Mouse (Mus musculus) thymus, postnatal 0 days (tissue): ENCODE data around the gene Exosc8. TPM values are rescaled to one million over a fixed set of nuclear protein-coding genes. Genes with fewer than 3 reads are reported as not detected.
"Not testable (repeated sequence)": the region's sequence is repeated elsewhere in the genome, so short reads cannot be mapped to it uniquely, and the experiment has no call there.

Experiments
- DNase-seq: peaks from one replicate; pipeline ENCODE4 v3.0.0-alpha.2; 2015; ENCODE audit warnings: low spot score
- polyA plus RNA-seq: library from polyadenylated mRNA; unstranded; fragments of >200 nt; fragmentation: Nextera tagmentation; extraction: Ambion mirVana; gene quantifications from 2 replicates; pipeline ENCODE4 v1.2.1, GENCODE M21; 2015

The Exosc8 gene
- 139 and 158 TPM in 2 replicates for polyA plus RNA-seq

DNA sequence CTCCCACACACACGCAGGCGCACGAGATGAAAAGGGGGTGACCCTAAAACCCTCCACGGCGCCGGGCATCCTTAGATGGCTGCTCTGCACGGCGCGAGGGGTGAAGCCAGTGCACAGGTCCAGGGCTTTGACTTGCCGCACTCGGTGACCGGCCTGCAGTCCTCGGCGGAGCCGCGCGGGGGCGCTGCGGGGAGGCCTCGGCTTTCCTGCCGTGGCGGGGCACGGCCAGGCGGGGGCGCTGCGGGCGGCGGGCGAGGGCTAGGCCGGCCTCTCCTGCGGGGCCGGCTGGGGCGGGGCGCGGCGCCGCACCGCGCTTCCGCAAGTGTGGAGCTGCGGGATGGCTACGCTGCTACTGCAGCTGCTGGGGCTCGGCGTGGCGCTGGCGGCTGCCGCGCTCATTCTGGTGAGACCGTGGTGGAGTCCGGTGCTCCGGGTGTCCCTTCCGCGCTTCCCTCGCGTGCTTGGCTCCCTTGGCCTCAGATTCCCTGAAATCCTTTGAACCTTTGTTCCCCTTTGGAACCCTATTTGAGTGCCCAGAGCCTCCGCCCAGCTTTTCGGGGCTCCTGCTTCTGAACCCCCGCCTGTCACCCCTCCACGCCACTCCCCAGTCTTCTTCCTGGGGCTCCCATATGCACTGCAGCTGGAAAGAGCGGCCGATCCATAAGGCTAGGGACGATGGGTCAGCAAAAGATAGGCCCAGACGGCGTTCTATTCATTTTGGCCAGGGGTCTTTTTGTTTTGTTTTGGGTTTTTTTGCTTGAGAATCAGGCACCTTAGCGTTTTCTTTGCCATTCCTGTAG is at the start of gene Exosc8, which contains the start of gene Alg5:
Gene Exosc8, minus strand, starts transcription at position 147 of the 800 bp plus-strand sequence.
Gene Alg5, plus strand, starts transcription at position 293 of the 800 bp plus-strand sequence.
- peak; percentile 85 for DNase-seq

DNA sequence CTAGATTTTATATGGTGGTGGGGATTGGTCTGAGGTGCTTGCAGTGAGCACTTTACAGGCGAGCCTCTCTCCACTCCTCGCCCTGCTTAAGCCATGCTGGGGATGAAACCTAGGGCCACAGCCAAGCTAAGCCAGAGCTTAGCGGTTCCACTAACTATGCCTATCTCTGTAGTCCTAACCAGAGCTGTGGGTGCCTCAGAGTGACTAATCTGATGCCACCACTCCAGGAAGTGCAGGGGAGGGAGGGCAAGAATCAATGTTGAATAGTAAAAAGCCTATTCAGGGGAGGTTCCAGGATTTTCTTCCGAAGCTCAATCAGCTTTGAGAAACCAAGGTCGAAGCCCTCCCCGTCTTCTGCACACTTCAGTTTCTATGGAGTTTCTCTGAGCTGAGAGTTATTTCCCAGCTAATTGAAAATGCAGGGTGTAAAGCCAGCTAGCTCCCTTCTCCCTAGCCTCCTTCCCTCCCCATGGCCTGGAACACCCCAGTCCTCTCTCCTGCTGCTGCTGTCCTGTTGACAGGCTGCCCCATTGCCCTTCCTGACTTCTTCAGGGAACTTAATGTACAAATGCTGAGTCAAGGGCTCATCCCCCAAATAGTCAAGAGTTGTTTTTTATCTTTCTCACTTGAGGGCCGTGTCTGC is 40.9 kb upstream of the Exosc8 start:
- DNase-seq, result no peak

DNA sequence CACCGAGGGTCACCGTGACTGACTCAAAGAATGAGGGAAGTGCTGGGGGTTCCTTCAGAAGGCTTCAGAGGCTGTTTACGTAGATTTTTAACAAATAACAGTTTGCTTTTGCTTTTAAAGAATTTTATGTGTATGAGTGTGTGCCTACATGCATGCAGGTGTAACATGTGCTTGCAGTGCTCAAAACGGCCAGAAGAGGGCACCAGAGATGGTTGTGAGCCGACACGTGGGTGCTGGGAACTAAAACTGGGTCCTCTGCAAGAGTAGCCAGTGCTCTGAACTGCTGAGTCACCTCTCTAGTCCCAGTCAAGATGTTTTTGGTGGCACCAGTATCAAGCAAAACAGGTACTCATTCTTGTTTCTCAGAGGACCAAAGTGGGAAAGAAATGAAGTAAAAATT is 38.4 kb upstream of the Exosc8 start:
- no peak for DNase-seq

DNA sequence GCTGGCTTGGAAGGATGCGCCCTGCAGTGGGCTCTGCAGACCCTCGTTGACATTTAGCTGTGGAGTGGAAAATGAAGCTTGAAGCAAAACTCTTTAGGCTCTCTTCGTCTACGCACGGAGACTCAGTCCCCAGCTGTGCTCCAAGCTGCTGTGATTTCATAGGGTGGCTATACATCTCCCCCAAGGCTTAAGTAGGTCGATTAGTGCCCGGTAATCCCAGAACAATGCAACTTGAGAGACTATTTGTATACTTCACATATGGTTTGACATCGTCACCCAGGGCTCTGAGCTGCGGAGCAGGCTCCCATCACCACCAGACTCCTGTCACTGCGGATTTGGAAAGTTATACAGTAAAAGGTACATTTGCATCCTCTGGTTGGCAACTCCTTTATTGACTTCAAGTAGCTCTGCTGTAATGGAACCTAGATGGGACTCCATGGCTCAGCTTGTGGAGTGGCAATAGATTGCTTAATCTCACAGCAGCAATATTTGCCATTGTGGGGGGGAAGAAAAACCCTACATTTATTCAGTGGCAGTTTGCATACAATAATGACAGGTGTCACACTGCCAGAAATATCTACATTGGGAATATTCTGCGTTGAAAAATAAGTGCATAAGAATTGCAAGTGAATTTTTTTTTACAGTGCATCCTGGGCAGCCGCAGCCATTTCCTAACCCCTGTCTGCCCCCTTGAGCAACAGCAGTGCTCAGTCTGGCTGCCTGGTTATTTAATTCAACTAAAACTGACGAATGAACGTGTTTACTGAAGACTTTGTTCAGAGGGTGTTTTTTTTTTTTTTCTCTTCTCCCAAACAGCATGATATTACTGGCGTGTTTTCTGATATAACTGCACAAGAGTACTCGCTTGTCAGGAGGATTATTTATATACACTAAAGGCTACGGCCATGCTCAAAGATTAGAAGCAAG is 34.4 kb upstream of the Exosc8 start:
- no peak for DNase-seq

DNA sequence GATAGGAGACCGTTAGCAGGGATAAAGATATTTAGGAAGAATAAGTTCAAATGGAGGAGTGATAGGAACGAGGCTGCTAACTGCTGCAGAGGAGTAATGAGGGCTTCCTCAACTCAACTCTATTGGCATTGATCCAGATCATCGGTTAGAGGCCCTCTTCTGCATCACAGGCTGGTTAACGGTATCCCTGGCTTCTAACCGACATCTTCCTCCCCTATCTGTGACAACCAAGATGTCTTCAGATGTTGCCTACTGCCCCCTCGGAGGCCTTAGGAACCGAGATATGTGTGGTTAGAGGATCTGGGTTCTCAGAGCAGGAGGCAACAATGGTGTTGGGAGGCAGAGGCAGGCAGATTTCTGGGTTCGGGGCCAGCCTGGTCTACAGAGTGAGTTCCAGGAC is 33.4 kb upstream of the Exosc8 start:
- no peak for DNase-seq

DNA sequence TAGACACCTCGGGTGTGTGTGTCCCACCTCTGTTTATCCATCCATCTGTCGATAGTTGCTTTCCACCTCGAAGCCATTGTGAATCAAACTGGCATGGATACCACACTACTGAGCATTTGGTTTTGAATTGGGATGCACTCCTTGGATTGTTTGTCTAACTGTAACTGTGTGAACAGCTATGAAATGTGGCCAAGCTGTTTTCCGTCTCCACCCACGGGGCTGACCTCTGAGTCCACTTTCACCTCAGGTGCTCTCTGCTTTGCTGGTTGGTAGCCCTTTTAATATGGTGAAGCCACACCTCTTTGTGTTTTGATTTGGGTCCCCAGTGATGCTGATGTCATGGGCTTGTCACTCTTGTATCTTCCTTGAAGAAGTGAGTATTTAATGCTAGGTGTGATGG is 31.6 kb upstream of the Exosc8 start:
- DNase-seq, result no peak

DNA sequence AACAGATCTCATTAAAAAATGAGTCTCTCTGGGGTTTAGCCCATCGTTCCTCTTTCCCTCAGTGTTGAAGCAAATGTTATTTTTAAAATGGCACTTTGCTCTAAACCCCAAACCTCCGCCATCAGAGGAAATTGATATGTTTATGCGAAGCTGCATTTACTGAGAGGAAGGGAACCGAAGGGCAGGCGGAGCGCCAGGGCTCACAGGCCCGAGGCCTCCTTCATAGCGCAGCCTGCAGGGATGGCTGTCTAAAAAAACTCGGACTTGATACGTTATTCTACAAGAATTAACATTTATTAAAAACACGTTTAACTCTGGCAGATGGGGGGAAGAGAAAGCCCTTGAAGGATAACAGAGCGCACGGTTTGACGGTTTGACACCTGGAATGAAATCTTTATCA is 30.8 kb upstream of the Exosc8 start:
- no peak for DNase-seq

DNA sequence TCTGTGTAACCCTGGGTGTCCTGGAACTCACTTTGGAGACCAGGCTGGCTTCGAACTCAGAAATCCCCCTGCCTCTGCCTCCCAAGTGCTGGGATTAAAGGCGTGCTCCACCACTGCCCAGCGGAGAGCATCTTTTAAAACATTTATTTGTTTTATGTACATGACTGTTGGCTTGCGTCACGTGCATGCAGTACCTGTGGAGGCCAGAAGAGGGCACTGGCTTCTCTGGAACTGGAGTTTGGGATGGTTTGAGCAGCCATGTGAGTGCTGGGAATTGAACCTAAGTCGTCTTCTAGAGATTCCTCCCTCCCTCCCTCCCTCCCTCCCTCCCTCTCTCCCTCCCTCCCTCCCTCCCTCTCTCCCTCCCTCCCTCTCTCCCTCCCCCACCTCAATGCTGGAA is 30.3 kb upstream of the Exosc8 start:
- DNase-seq, result not testable (repeated sequence)

DNA sequence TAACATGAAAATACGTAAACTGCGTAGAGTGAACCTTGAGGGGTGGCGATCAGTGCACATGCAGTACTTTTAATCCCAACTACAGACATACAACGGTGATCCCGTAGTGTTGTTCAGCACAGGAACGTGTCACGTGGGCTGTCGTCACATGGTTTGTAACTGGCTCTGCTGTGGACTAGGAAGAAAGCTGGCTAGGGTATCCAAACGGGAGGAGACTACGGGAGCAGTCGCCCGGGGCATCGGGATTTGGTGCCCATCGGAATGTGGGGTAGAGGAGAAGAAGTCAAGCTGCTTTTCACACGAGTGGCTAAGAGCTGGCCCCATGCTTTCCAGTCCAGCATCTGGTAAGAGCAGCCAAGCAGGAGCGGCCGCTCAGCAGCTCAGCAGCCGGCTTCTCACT is 29.2 kb upstream of the Exosc8 start:
- DNase-seq, result no peak

DNA sequence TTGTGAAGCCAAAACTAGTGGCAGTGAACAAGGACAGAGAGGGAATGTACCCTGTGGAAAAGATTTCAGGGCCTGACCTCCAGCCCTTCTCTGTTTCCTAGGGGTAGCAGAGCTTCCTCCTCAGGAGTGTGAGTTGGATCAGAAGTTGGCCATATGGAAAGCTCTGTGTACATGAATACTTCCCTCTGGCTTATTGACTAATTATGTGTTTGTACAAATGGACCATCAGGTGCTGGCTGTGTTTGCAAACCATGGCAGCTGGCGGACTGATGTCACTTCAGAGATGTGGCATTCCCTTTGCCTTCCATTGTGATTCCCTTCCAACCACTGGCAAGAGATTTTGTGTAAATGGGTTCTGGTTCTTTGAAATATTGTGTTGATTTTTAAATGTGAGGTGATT is 26.1 kb upstream of the Exosc8 start:
- DNase-seq, result no peak

DNA sequence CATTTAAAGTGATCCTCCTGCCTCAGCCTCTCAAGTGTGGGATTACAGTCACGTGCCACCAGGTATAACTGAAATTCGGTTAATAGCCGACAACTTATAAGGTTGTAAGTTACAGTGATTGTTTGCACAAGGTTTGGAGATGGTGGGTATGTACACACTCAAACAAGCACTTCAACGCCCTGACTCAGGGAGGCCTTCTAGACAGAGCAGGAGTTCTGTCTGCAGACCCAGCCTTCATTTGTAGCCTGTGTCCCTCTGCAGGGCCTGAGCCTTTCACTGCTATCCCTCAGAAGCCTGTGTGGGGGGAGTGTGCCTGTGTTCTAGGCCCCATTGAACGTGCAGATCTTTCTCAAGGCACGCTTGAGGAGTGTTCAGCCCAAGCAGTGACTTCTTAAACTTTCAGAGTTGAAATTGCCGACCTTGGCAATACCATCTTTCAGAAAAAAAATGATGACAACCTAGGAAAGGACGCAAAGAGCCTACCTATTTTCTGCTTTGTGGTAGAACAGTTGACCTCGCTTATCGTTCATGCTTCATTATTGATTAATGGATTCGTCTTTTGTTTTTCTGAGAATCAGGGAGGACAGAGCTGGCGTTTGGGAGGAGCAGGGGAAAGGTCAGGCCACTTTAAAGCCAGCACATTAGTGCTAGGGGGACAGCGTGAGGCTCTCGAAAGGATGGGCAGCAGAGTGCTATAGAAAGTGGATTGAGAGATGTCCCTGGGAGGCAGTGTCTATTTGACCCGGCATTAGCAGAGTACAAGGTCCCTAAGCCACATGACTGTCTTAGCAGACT is 25.3 kb upstream of the Exosc8 start:
- DNase-seq, result no peak

DNA sequence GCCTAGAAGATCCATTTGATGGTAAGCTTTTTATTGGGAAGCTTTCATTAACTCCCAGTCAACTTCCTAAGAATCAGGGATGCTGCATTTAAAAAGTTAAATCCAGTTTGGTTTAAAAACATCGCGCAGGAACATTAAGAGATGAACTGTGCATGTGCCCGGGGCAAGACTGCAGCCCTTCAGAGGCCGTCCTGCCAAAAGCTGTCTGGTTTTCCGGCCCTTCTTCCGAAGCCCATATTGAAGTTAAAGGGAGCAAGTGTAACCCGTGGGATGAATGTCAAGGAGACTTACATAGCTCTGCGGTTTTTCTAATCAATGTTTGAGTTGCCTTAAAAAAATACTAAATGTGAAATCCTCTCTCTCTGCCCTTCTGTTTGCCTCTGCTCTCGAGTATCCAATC is 24.0 kb upstream of the Exosc8 start:
- no peak for DNase-seq

DNA sequence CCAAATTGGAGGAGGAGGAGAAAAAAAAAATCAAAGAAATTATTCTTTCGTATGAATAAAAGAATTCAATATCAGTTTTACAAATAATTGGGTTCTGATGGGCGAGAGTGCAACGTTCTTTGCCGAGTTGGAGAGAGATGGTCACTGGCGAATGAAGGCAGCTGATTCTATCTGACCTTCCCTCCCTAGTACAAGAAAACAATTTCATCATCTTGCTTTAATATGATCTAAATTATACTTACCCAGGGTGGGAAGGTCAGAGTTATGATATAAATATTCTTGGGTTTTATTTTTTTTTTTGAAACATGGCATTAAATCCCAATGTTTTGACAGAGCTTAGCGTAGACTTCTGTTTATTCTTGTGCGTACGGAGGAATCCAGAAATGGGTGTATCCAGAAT is 22.3 kb upstream of the Exosc8 start:
- DNase-seq, result no peak

DNA sequence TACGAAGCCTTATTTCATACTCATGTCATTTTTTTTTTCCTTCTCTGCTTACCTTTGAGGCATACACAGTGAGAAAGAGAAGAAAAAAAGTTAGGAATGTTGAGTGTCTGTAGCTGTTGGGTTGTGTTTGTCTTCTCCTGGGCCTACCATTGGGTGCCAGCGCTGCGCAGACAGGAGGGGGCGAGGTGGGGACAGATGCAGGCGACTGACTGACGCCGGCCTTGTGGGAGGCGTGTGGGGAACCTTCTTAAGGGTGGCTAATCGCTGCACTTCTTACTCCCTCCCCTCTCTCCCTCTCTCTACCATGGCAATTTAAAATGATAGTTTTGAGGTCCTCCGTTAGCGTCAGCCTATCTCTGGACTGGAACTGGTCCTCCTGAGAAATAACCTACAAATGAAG is 20.9 kb upstream of the Exosc8 start:
- DNase-seq, result no peak

DNA sequence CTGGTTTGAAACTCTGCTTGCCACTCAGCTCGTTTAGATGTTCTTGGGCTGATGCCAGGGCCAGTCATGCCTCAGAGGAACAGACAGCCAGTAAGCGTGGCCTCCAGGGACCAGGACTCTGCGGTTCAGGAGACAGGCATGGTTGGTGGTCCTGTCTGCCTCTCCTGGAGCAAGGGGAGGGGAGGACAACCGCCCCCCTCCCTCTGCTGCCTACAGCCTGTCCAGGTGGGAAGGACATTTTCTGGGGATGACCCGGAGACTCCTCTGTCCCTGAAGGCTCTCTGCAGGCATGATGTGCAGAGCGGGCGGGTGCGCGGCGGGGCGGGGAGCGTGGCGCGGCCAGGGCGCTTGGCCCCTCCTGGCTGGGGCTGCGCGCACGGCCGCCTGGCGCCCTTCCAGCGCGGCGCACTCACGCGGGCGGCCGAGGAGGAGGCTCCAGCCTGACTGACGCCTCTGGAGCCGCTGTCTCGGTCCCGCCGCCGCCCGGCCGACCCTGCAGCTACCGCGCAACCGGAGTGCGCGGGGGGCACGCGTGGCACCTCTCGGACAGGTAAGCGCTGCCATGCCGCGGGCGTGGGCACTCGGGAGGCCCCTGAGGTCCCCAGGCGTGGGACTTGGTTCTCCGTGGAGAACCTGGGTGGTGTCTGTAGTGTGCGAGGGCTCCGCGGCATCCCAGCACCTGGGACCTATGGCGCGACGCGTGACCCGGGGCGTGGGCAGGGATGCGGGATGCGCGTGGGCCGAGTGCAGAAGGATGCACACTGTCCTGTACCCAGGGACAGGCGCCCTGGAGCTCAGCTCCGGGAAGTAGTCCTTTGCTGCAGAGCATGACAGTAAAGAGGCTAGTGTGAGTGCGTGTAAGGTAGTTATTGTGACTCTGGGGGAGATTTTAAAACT is 20.2 kb upstream of the Exosc8 start, which contains the start of gene Smad9:
Gene Smad9, plus strand, starts transcription at position 438 of the 897 bp plus-strand sequence.
- DNase-seq, result no peak

DNA sequence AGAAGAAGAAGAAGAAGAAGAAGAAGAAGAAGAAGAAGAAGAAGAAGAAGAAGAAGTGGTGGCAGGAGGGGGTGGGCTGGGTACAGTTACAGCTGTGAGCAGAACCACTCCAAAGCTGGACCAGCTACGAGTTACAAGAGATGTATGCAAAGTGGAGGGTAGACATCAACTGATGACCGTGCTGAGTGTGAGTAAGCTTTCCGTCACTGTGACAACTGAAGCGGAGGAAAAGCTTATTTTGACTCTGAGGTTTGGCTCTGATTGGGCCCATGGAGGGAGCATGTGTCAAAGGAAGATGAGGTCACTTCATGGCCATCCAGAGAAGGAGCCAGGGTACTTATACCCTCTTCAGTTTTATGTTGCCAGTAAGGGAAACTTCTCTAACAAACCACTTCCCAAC is 18.2 kb upstream of the Exosc8 start:
- DNase-seq, result no peak

DNA sequence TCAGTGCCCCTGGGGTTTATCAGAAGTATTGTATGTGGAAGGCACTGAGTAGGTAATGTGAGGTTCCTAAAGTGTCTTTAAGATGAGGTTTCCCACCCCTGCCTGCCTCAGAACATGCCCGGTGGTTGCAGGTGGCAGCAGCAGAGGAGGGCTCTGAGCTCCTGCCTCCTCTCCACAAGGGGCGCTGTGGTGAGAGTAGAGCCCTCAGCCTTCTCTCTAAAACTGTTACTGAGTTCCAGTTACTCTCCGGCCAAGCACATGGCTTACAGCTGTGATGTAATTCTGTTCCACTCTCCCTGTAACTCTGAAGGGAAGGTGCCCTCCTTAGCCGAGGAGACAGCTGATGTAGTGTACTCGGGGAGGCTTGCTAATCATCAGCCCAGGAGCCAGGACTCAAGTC is 10.6 kb upstream of the Exosc8 start:
- peak; percentile 22 for DNase-seq

DNA sequence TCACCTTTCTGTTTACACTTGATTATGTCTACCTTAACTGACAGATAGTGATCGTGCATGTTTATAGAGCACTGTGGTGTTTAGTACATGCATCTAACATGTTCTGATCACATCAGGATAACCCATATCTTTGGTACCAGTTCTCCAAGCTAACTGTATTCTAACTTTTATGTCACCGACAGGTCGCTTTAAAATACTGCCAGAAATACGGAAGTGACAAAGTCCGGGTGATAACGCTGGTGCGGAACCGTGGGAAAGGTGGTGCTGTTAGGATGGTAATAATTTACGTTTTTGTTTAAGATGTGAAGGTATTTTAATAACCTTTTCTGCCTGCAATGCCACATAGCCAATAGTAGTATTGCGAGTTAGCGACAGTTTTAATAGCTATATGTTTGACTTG is 6.8 kb upstream of the Exosc8 start:
- DNase-seq, result no peak

DNA sequence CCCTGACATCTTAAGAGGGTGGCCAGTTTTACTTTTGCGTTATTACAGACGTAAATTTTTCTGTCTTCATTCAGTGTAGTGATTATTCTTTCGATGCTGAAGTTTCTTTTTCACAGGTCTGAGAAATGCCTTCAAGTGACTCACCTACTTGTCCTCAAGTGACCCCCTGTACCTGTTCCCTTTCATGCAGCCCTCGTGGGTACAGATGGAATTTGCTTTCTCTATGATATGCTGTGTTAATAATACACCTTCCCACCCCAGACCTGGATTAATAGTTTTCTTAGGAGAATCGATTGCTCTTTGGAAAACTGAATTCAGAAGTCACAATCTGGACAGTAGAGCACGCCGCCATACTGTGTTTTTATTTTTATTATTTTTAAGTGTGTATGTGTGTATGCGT is 2.1 kb upstream of the Exosc8 start:
- DNase-seq, result no peak
